Mouse (Mus musculus): ENCODE measurements at regions not wholly inside any gene's neighbourhood (a gene's known extent, or its start where the extent isn't known, plus 50 kb on each side); places are given as distances from the start of the nearest gene placed in this dataset.

GRCm38 (mm10) chr3:61073806-61074205 is 71.2 kb downstream of the P2ry1 start:
- H3K9me3 ChIP-seq (replicated peaks; ENCODE audit: insufficient read depth, low read length), result no peaks in the 10 kb centered on the region

GRCm38 (mm10) chr3:61075839-61076238 is 73.2 kb downstream of the P2ry1 start:
- Histone ChIP-seq H3K4me1 (ENCODE audit: control insufficient read depth in 1 of 2, insufficient read depth in 2 of 2, low read length in 2 of 2) (peaks cover 18 to 25% of the 10 kb centered on the region in 2 experiments), H3K9ac (ENCODE audit: control insufficient read depth, low read depth, low read length, poor library complexity, severe bottlenecking) (no peak overlapping the region), H3K79me2 (ENCODE audit: control insufficient read depth, insufficient read depth, low read length, poor library complexity) (no peaks in the 10 kb centered on the region), H3K36me3 (ENCODE audit: control insufficient read depth in 1 of 2, insufficient read depth in 2 of 2, low read length in 2 of 2) (peaks cover 0 to 36% of the 10 kb centered on the region in 2 experiments; a peak in 2 of 4 replicates), H3K9me3 (replicated peaks; ENCODE audit: insufficient read depth, low read length) (no peaks in the 10 kb centered on the region), H3K27me3 (ENCODE audit: control insufficient read depth in 1 of 2, insufficient read depth in 2 of 2, low read length in 2 of 2) (no peaks in the 10 kb centered on the region), H3K4me3 (ENCODE audit: control insufficient read depth in 1 of 2, insufficient read depth in 1 of 2, low read depth in 2 of 2, low read length in 2 of 2) (no peak overlapping the region), H3K27ac (ENCODE audit: control insufficient read depth, low read depth, low read length) (no peak overlapping the region; the same call in 1 of the 2 replicates)
- DNase-seq (ENCODE audit: low read depth, low spot score), result peak; percentile 48
- no peak for TF ChIP-seq CHD1 (IDR thresholded peaks at IDR 0.05; ENCODE audit: low read depth, low read length)
- TF ChIP-seq CTCF (IDR thresholded peaks at IDR 0.05 in 2 of 3, conservative IDR thresholded peaks at IDR 0.05 in 1 of 3; ENCODE audit: control insufficient read depth in 1 of 3, insufficient read depth in 1 of 3, low read depth in 2 of 3, low read length in 3 of 3, poor library complexity in 1 of 3, severe bottlenecking in 1 of 3), result no peak
- TF ChIP-seq EP300 (IDR thresholded peaks at IDR 0.05; ENCODE audit: low read depth in 1 of 2, low read length in 2 of 2), result peak; percentile 86 to 91
- TF ChIP-seq MYB (IDR thresholded peaks at IDR 0.05; ENCODE audit: low read depth, low read length), result no peak
- no peak for TF ChIP-seq ELF1 (IDR thresholded peaks at IDR 0.05; ENCODE audit: low read depth, low read length)
- TF ChIP-seq POLR2A (IDR thresholded peaks at IDR 0.05; ENCODE audit: control insufficient read depth in 1 of 2, insufficient read depth in 1 of 2, low read depth in 1 of 2, low read length in 2 of 2, poor library complexity in 1 of 2), result no peak
- peak; percentile 65 for TF ChIP-seq RCOR1 (IDR thresholded peaks at IDR 0.05; ENCODE audit: low read depth, low read length)
- TF ChIP-seq BHLHE40 (IDR thresholded peaks at IDR 0.05; ENCODE audit: borderline replicate concordance, low read depth, low read length), result peak; percentile 9; the same call in 1 of the 2 replicates
- TF ChIP-seq NELFE (IDR thresholded peaks at IDR 0.05; ENCODE audit: low read depth, low read length), result no peak
- TF ChIP-seq NRF1 (IDR thresholded peaks at IDR 0.05; ENCODE audit: insufficient read depth, low read depth, low read length, poor library complexity, severe bottlenecking), result no peak
- no peak for TF ChIP-seq UBTF (IDR thresholded peaks at IDR 0.05; ENCODE audit: borderline replicate concordance, insufficient read depth, low read depth, low read length)
- no peak for TF ChIP-seq ZMIZ1 (IDR thresholded peaks at IDR 0.05; ENCODE audit: low read depth, low read length)
- no peak for TF ChIP-seq KAT2A (conservative IDR thresholded peaks at IDR 0.05; ENCODE audit: low read depth, low read length)
- TF ChIP-seq SMC3 (IDR thresholded peaks at IDR 0.05; ENCODE audit: low read depth, low read length), result no peak
- TF ChIP-seq USF2 (IDR thresholded peaks at IDR 0.05; ENCODE audit: borderline replicate concordance in 1 of 2, insufficient read depth in 1 of 2, low read depth in 1 of 2, low read length in 2 of 2), result no peak
- TF ChIP-seq ZKSCAN1 (IDR thresholded peaks at IDR 0.05; ENCODE audit: low read depth, low read length), result no peak
- no peak for TF ChIP-seq USF1 (IDR thresholded peaks at IDR 0.05; ENCODE audit: low read depth, low read length)
- TF ChIP-seq MEF2A (IDR thresholded peaks at IDR 0.05; ENCODE audit: extremely low read depth, insufficient replicate concordance, low read depth, low read length, poor library complexity, severe bottlenecking), result no peak
- TF ChIP-seq MXI1 (IDR thresholded peaks at IDR 0.05; ENCODE audit: low read depth, low read length), result peak; percentile 29; the same call in 1 of the 2 replicates
- no peak for TF ChIP-seq HCFC1 (IDR thresholded peaks at IDR 0.05; ENCODE audit: low read depth, low read length)
- TF ChIP-seq TAL1 (IDR thresholded peaks at IDR 0.05; ENCODE audit: low read length), result peak; percentile 49; the same call in 1 of the 2 replicates
- TF ChIP-seq E2F4 (IDR thresholded peaks at IDR 0.05; ENCODE audit: borderline replicate concordance, low read depth, low read length), result no peak
- peak; percentile 97 for TF ChIP-seq ETS1 (IDR thresholded peaks at IDR 0.05; ENCODE audit: low read depth, low read length)
- no peak for TF ChIP-seq GABPA (IDR thresholded peaks at IDR 0.05; ENCODE audit: low read depth, low read length)
- TF ChIP-seq RAD21 (IDR thresholded peaks at IDR 0.05; ENCODE audit: low read depth, low read length), result no peak
- peak; percentile 90 for TF ChIP-seq GATA1 (IDR thresholded peaks at IDR 0.05; ENCODE audit: low read depth, low read length)
- TF ChIP-seq TCF12 (IDR thresholded peaks at IDR 0.05; ENCODE audit: low read depth, low read length), result peak; percentile 97
- no peak for TF ChIP-seq MAZ (IDR thresholded peaks at IDR 0.05; ENCODE audit: low read depth, low read length)
- no peak for TF ChIP-seq TBP (IDR thresholded peaks at IDR 0.05; ENCODE audit: low read depth, low read length)
- no peak for TF ChIP-seq SIN3A (IDR thresholded peaks at IDR 0.05; ENCODE audit: low read length)

More at GRCm38 (mm10) chr3:61073806-61074205, 71.2 kb downstream of the P2ry1 start:
- Histone ChIP-seq H3K79me2 (ENCODE audit: control insufficient read depth, insufficient read depth, low read length, poor library complexity) (no peaks in the 10 kb centered on the region), H3K4me1 (ENCODE audit: control insufficient read depth in 1 of 2, insufficient read depth in 2 of 2, low read length in 2 of 2) (peaks cover 19 to 34% of the 10 kb centered on the region in 2 experiments), H3K9ac (ENCODE audit: control insufficient read depth, low read depth, low read length, poor library complexity, severe bottlenecking) (no peak overlapping the region), H3K27ac (ENCODE audit: control insufficient read depth, low read depth, low read length) (no peak overlapping the region), H3K27me3 (ENCODE audit: control insufficient read depth in 1 of 2, insufficient read depth in 2 of 2, low read length in 2 of 2) (no peaks in the 10 kb centered on the region), H3K36me3 (ENCODE audit: control insufficient read depth in 1 of 2, insufficient read depth in 2 of 2, low read length in 2 of 2) (peaks cover 0 to 44% of the 10 kb centered on the region in 2 experiments; a peak in 2 of 4 replicates), H3K4me3 (ENCODE audit: control insufficient read depth in 1 of 2, insufficient read depth in 1 of 2, low read depth in 2 of 2, low read length in 2 of 2) (no peak overlapping the region)
- no peak for TF ChIP-seq TBP (IDR thresholded peaks at IDR 0.05; ENCODE audit: low read depth, low read length)
- TF ChIP-seq EP300 (IDR thresholded peaks at IDR 0.05; ENCODE audit: low read depth in 1 of 2, low read length in 2 of 2), result no peak
- TF ChIP-seq ZNF384 (IDR thresholded peaks at IDR 0.05; ENCODE audit: low read depth, low read length), result no peak
- no peak for TF ChIP-seq TCF12 (IDR thresholded peaks at IDR 0.05; ENCODE audit: low read depth, low read length)
- DNase-seq (ENCODE audit: low read depth, low spot score), result no peak

Data from MEL (cell line).